Mouse (Mus musculus) kidney, embryonic 14.5 days (tissue): ENCODE measurements at regions not wholly inside any gene's neighbourhood (a gene's known extent, or its start where the extent isn't known, plus 50 kb on each side); places are given as distances from the start of the nearest gene placed in this dataset.

ENCODE experiments used
- ATAC-seq: fragments of 200-750 bp; cut with Nextera tagmentation; 2 replicates; pipeline ENCODE4 v1.8.0; 2017; ENCODE audit warnings: moderate number of reproducible peaks, mild to moderate bottlenecking, moderate TSS enrichment, moderate library complexity; ENCODE audit not compliant: low FRiP score, low TSS enrichment
- H3K27ac ChIP-seq: fragments of 300-500 bp; sonication (generic); 2 replicates; pipeline ENCODE4 v1.5.1; 2014; ENCODE audit warnings: low read depth, mild to moderate bottlenecking, low read length, moderate library complexity, mixed read lengths
- H3K27me3 ChIP-seq: fragments of 300-500 bp; sonication (generic); 2 replicates; pipeline ENCODE4 v1.6.1; 2014; ENCODE audit warnings: mild to moderate bottlenecking, low read length; ENCODE audit not compliant: control insufficient read depth, insufficient read depth
- H3K36me3 ChIP-seq: fragments of 300-500 bp; sonication (generic); 2 replicates; pipeline ENCODE4 v1.6.1; 2014; ENCODE audit warnings: low read length, mixed read lengths; ENCODE audit not compliant: control insufficient read depth, insufficient read depth
- H3K4me1 ChIP-seq: fragments of 300-500 bp; sonication (generic); 2 replicates; pipeline ENCODE4 v1.6.1; 2014; ENCODE audit warnings: low read length, mixed read lengths; ENCODE audit not compliant: control insufficient read depth, insufficient read depth
- H3K4me2 ChIP-seq: fragments of 300-500 bp; sonication (generic); replicated peaks from 2 replicates; pipeline ENCODE4 v1.6.1; 2014; ENCODE audit warnings: low read depth, mild to moderate bottlenecking, low read length
- H3K4me3 ChIP-seq: fragments of 300-500 bp; sonication (generic); 2 replicates; pipeline ENCODE4 v1.5.1; 2014; ENCODE audit warnings: mild to moderate bottlenecking, low read length
- H3K9ac ChIP-seq: fragments of 300-500 bp; sonication (generic); 2 replicates; pipeline ENCODE4 v1.6.1; 2014; ENCODE audit warnings: low read depth, mild to moderate bottlenecking, low read length, moderate library complexity
- H3K9me3 ChIP-seq: fragments of 300-500 bp; sonication (generic); 2 replicates; pipeline ENCODE4 v1.6.1; 2016; ENCODE audit warnings: low read length; ENCODE audit not compliant: control insufficient read depth
- WGBS: fragments of 180-500 bp; shearing (Covaris S2); extraction: QIAGEN DNeasy Blood & Tissue Kit; methylation state at CpG from one replicate; pipeline ENCODE4 v1.1.7; 2014; 5-methylcytosine and 5-hydroxymethylcytosine counted together

DNA sequence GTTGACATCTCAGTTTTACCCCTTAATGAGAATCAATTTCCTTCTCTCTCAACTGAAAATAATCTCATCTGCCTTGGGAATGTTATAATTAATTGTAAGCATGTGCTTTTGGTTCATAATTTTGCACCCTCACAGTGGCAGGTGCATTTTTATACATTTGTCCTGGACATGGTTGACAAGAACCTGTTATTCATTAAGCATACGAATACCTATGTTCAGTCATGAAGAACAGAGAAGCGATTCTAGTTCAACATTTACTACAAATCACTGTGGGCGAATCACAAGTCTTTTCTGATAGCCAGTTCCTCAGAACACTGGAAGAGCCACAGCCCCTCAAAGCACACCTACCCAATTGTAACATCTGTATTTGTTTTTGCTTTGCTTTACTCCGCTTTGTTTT is 487.3 kb upstream of the Cblb start:
- H3K9ac ChIP-seq, result no peak overlapping the region
- H3K9me3 ChIP-seq, result no peaks in the 10 kb centered on the region
- peak; percentile 52; the same call in 1 of the 2 replicates for ATAC-seq
- H3K4me2 ChIP-seq, result no peak overlapping the region
- H3K4me3 ChIP-seq, result no peak overlapping the region
- H3K4me1 ChIP-seq, result no peaks in the 10 kb centered on the region
- WGBS, result 63% methylated on average over 4 of the region's 4 CpGs
- no peak overlapping the region for H3K27ac ChIP-seq
- no peaks in the 10 kb centered on the region for H3K27me3 ChIP-seq
- H3K36me3 ChIP-seq, result no peaks in the 10 kb centered on the region

DNA sequence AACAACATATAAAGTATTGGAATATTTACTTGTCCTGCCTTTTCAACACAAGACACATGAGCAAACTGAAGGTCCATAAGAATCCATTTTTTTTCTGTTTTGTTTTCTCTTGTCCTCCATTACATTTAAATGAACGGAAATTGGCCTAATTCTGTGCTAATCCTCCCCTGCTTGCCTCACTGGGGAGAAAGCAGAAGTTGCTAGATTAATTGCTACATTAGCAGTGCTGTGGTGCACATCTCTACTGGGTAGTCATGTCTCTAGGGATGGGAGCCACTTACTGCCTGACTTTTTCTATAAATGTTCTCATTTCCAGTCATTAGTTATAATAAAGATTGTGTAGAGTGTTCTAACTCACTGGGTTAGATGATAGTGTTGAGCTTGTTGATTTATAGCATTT is 484.0 kb upstream of the Cblb start:
- Histone ChIP-seq H3K4me2 (no peak overlapping the region), H3K4me3 (no peak overlapping the region), H3K9me3 (no peaks in the 10 kb centered on the region), H3K36me3 (no peaks in the 10 kb centered on the region), H3K27ac (no peak overlapping the region), H3K4me1 (no peaks in the 10 kb centered on the region), H3K27me3 (no peaks in the 10 kb centered on the region), H3K9ac (no peak overlapping the region)
- no peak for ATAC-seq
- WGBS, result 90% methylated on average over 1 of the region's 1 CpGs

DNA sequence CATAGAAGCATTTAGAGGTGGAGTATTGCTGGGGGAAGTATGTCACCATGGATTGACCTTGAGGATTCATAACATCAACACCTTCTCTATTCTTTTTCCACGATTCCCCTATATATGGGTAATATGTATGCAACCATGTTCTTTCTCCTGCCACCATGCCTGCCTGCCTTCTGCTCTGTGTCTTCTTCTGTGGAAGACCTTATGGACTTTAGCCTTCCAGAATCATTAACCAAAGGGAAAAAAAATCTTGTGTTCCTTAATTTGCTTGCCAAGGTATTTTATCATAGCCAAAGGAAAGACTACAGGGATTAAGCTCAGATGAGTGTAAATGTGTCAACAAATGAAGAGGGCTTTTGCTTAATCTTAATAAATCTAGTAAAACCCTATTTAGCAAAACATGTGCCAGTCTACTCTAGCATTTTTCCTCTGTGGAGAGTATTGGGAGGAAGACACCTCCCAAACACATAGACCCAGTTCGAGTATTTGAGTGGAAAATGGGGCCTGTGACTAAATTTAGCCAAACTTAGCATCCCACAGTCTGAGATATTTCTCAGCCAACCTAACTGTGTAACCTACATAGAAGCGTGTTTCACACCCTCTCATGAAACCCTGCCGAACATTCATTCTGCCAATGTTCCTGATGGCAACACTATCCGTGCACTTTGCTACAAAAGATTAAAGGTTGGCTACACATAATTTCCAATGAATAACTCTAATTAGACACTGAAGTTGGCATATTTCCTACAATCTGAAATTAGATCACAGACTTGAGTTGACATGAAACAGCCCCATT is 468.0 kb upstream of the Cblb start:
- H3K36me3 ChIP-seq, result no peaks in the 10 kb centered on the region
- 87% methylated on average over 5 of the region's 5 CpGs for WGBS
- no peak overlapping the region for H3K4me3 ChIP-seq
- H3K27me3 ChIP-seq, result no peaks in the 10 kb centered on the region
- H3K9me3 ChIP-seq, result no peaks in the 10 kb centered on the region
- no peak overlapping the region for H3K9ac ChIP-seq
- H3K27ac ChIP-seq, result no peak overlapping the region
- no peaks in the 10 kb centered on the region for H3K4me1 ChIP-seq
- H3K4me2 ChIP-seq, result no peak overlapping the region
- no peak for ATAC-seq

DNA sequence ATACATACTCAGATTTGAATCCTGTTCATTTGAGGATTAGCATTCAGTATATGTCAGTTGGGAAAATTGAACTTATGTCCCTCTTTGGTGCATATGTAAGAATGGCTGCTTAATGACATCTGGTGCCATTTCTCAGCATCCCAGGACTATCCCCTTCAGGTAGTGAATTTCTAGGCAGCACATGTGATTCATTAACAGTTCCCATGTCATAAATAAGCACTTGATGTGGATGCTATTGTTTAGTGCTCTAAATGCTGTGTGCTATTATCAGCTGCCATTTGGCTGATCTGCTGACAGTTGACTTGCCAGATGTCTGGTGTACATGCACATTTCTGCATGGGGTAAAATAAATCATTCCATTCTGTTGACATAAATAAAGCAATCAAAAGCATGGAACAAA is 467.0 kb upstream of the Cblb start:
- Histone ChIP-seq H3K4me3 (no peak overlapping the region), H3K9ac (no peak overlapping the region), H3K4me2 (no peak overlapping the region), H3K36me3 (no peaks in the 10 kb centered on the region), H3K27ac (no peak overlapping the region), H3K9me3 (no peaks in the 10 kb centered on the region), H3K27me3 (no peaks in the 10 kb centered on the region), H3K4me1 (no peaks in the 10 kb centered on the region)
- ATAC-seq, result no peak

DNA sequence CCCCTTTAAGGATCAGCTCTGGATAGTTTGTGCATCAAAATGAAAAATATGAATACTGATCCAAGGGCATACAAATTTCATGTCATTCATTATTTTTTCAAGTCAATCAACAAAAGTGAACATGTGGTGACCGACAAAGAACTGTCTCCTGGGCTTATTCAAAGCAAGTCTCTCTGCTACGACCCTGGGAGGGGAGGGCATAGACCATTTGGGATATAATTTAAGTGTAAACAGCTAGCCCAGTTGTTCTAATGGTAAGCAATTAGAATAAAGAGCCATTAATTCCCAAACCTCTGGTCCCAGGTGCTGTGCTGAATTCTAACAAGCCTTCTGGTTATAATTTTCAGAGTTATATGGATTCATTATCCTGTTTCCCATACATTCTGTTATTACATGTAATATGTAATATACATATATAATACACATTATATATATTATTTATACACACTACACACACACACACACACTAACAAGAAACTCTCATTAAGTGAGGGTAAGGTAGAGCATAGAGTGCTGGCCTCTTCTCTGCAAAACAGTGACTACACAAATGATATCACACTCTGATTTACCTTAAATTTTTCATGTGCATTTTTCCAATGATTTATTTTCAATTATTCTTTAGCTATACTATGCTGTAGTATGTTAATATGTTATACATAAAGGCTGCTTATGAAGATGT is 453.0 kb upstream of the Cblb start:
- Histone ChIP-seq H3K4me1 (no peaks in the 10 kb centered on the region), H3K9me3 (no peaks in the 10 kb centered on the region), H3K4me3 (no peak overlapping the region), H3K9ac (no peak overlapping the region), H3K27me3 (no peaks in the 10 kb centered on the region), H3K4me2 (no peak overlapping the region), H3K27ac (no peak overlapping the region), H3K36me3 (no peaks in the 10 kb centered on the region)
- WGBS, result 70% methylated on average over 2 of the region's 2 CpGs
- no peak for ATAC-seq

DNA sequence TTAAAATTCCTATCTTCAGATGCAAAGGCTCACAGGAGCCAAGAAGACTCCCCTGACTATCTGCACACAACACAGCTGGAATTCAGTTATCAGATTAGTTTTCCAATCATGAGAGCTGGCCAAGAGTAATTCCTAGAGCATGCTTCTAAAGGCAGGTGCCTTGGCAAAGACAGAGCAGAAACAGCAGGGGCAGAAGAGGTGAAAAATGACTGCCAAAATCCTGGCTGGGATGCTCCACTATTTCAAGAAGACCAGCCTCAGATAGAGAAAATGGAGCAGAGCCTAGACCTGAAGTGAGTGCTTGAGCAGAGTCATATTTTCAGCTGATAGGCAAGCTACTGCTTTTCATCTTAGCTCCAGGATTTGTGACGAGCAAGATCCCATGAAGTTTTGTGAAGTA is 450.5 kb upstream of the Cblb start:
- Histone ChIP-seq H3K27me3 (no peaks in the 10 kb centered on the region), H3K9ac (no peak overlapping the region), H3K27ac (no peak overlapping the region), H3K4me2 (no peak overlapping the region), H3K4me1 (no peaks in the 10 kb centered on the region), H3K4me3 (no peak overlapping the region), H3K36me3 (no peaks in the 10 kb centered on the region), H3K9me3 (no peaks in the 10 kb centered on the region)
- ATAC-seq, result no peak
- WGBS, result 33% methylated on average over 1 of the region's 1 CpGs

DNA sequence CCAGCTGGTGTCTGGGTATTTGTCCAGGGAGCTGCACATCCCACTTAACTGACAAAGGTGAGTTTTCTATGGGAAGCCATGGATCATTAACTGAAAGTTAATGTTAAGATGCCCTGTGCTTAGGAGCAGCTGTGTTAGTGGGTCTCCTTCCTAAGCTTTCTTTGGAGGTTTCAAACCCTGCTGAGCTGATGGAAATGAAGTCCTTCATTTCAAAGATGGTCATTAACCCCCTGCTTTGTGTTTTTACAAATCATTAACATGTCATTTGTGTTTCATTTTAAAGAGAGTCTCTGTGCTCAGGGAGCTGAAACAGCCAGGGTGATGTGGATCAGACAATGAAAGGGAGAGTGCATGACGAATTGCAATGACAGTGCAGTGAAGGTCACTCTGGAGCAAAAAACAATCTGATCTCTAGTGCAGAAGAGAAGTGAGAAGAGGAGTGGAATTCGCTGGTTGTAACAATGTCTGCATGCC is 441.1 kb upstream of the Cblb start:
- no peaks in the 10 kb centered on the region for H3K36me3 ChIP-seq
- no peaks in the 10 kb centered on the region for H3K27me3 ChIP-seq
- no peak overlapping the region for H3K9ac ChIP-seq
- peaks cover 6% of the 10 kb centered on the region; the same call in 1 of the 2 replicates for H3K4me1 ChIP-seq
- no peak overlapping the region for H3K4me2 ChIP-seq
- no peaks in the 10 kb centered on the region for H3K9me3 ChIP-seq
- H3K27ac ChIP-seq, result no peak overlapping the region
- ATAC-seq, result peak; percentile 90; the same call in 1 of the 2 replicates
- no peak overlapping the region for H3K4me3 ChIP-seq
- 17% methylated on average over 2 of the region's 2 CpGs for WGBS

DNA sequence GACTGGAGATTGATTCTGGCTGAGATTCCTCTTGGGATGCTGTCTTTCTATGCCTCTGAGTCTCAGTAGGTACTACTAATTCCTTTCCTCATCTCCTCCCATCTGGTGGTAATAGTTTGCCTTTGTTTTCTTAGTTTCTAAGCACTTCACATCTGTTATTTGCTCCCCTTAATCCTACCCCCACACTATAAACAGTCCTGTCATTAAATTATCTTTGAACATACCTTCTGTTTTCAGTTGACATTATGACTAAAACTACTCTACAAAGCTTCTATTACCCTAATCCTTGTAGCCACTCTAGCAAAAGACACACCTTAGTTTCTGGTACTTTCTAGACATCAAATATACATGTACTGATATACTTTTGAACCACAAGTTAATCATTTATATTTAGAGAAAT is 413.4 kb upstream of the Cblb start:
- no peak for ATAC-seq
- Histone ChIP-seq H3K4me2 (no peak overlapping the region), H3K9me3 (no peaks in the 10 kb centered on the region), H3K4me3 (no peak overlapping the region), H3K4me1 (no peaks in the 10 kb centered on the region), H3K36me3 (no peaks in the 10 kb centered on the region), H3K9ac (no peak overlapping the region), H3K27me3 (no peaks in the 10 kb centered on the region), H3K27ac (no peak overlapping the region)

DNA sequence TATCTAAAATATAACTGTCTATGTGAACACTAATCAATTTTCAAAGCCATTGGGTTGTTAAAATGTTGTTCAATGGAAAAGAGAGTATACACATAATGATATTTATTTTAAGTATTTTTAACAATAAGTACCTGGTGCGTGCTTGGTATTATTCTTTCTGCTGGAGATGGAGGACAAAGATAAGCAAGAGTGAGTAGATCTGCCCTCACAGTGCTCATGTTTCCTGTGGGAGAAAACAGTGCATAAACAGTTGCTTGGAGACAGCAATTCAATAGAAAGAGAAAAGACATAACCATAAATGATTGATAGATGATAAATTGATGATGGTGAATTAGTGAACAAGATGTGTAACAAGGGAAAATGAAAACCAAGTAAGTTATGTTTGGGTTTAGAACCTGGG is 384.4 kb upstream of the Cblb start:
- no peak overlapping the region for H3K4me2 ChIP-seq
- no peak overlapping the region for H3K9ac ChIP-seq
- H3K9me3 ChIP-seq, result no peaks in the 10 kb centered on the region
- no peak for ATAC-seq
- no peak overlapping the region for H3K27ac ChIP-seq
- H3K27me3 ChIP-seq, result no peaks in the 10 kb centered on the region
- H3K4me3 ChIP-seq, result no peak overlapping the region
- no peaks in the 10 kb centered on the region for H3K36me3 ChIP-seq
- H3K4me1 ChIP-seq, result no peaks in the 10 kb centered on the region
- WGBS, result 66% methylated on average over 1 of the region's 1 CpGs
